Mouse (Mus musculus): Measurements from ENCODE around the gene Apip. TPM values are rescaled to one million over a fixed set of nuclear protein-coding genes. Genes with fewer than 3 reads are reported as not detected.
A peak's percentile ranks its signal among the peaks of the same experiment; 100 is the strongest.

Apip gene
- total and polyA plus RNA-seq, 2 experiments from 2014 or later = 29.5 to 35.2 TPM

GRCm38 (mm10) chr2:103085633-103086032, 12.2 kb downstream of the Apip start:
- H3K4me1 ChIP-seq (ENCODE audit: insufficient read depth, low read length) = no peaks in the 10 kb centered on the region
- H3K9ac ChIP-seq (replicated peaks; ENCODE audit: low read length, poor library complexity, severe bottlenecking) = no peak overlapping the region
- ATAC-seq (ENCODE audit: low FRiP score) (no peak), DNase-seq (ENCODE audit: low spot score) (no peak)
- H3K9me3 ChIP-seq (ENCODE audit: low read length) = no peaks in the 10 kb centered on the region
- WGBS = 57% methylated on average over 10 of the region's 10 CpGs
- H3K27ac ChIP-seq (ENCODE audit: low read depth, low read length) = no peak overlapping the region
- H3K27me3 ChIP-seq (ENCODE audit: insufficient read depth, low read length) = no peaks in the 10 kb centered on the region
- no peak overlapping the region for H3K4me2 ChIP-seq (ENCODE audit: low read depth, low read length, poor library complexity, severe bottlenecking)
- TF ChIP-seq CTCF (IDR thresholded peaks at IDR 0.05) = no peak
- no peaks in the 10 kb centered on the region for H3K36me3 ChIP-seq (ENCODE audit: insufficient read depth, low read length)
- H3K4me3 ChIP-seq (ENCODE audit: low read depth, low read length) = no peak overlapping the region

GRCm38 (mm10) chr2:103086432-103086831, 13.0 kb downstream of the Apip start:
- 13% methylated on average over 1 of the region's 1 CpGs for WGBS
- Histone ChIP-seq H3K4me3 (ENCODE audit: low read depth, low read length) (no peak overlapping the region), H3K4me1 (ENCODE audit: insufficient read depth, low read length) (no peaks in the 10 kb centered on the region), H3K4me2 (ENCODE audit: low read depth, low read length, poor library complexity, severe bottlenecking) (no peak overlapping the region), H3K27me3 (ENCODE audit: insufficient read depth, low read length) (no peaks in the 10 kb centered on the region), H3K9me3 (ENCODE audit: low read length) (no peaks in the 10 kb centered on the region), H3K9ac (replicated peaks; ENCODE audit: low read length, poor library complexity, severe bottlenecking) (no peak overlapping the region), H3K27ac (ENCODE audit: low read depth, low read length) (no peak overlapping the region), H3K36me3 (ENCODE audit: insufficient read depth, low read length) (no peaks in the 10 kb centered on the region)
- DNase-seq (ENCODE audit: low spot score) = peak; percentile 84
- ATAC-seq (ENCODE audit: low FRiP score) = no peak; the same call in 1 of the 2 replicates
- peak; percentile 92 for TF ChIP-seq CTCF (IDR thresholded peaks at IDR 0.05)

GRCm38 (mm10) chr2:103088099-103088498, 14.6 kb downstream of the Apip start:
- ATAC-seq (ENCODE audit: low FRiP score) (no peak), DNase-seq (ENCODE audit: low spot score) (no peak)
- TF ChIP-seq CTCF (IDR thresholded peaks at IDR 0.05) = peak; percentile 63
- Histone ChIP-seq H3K36me3 (ENCODE audit: insufficient read depth, low read length) (peaks cover 4% of the 10 kb centered on the region), H3K4me2 (ENCODE audit: low read depth, low read length, poor library complexity, severe bottlenecking) (no peak overlapping the region), H3K9me3 (ENCODE audit: low read length) (no peaks in the 10 kb centered on the region), H3K4me1 (ENCODE audit: insufficient read depth, low read length) (no peaks in the 10 kb centered on the region), H3K9ac (replicated peaks; ENCODE audit: low read length, poor library complexity, severe bottlenecking) (no peak overlapping the region), H3K27ac (ENCODE audit: low read depth, low read length) (no peak overlapping the region), H3K4me3 (ENCODE audit: low read depth, low read length) (no peak overlapping the region), H3K27me3 (ENCODE audit: insufficient read depth, low read length) (no peaks in the 10 kb centered on the region)
- whole genome bisulfite sequencing = 95% methylated on average over 4 of the region's 4 CpGs

GRCm38 (mm10) chr2:103089521-103089920, 16.0 kb downstream of the Apip start:
- Histone ChIP-seq H3K4me1 (ENCODE audit: insufficient read depth, low read length) (no peaks in the 10 kb centered on the region), H3K27ac (ENCODE audit: low read depth, low read length) (no peak overlapping the region), H3K4me2 (ENCODE audit: low read depth, low read length, poor library complexity, severe bottlenecking) (no peak overlapping the region), H3K9ac (replicated peaks; ENCODE audit: low read length, poor library complexity, severe bottlenecking) (no peak overlapping the region), H3K27me3 (ENCODE audit: insufficient read depth, low read length) (no peaks in the 10 kb centered on the region), H3K4me3 (ENCODE audit: low read depth, low read length) (no peak overlapping the region), H3K9me3 (ENCODE audit: low read length) (no peaks in the 10 kb centered on the region), H3K36me3 (ENCODE audit: insufficient read depth, low read length) (peaks cover 17% of the 10 kb centered on the region)
- no peak for TF ChIP-seq CTCF (IDR thresholded peaks at IDR 0.05)
- WGBS = 59% methylated on average over 6 of the region's 6 CpGs
- DNase-seq (ENCODE audit: low spot score) (no peak), ATAC-seq (ENCODE audit: low FRiP score) (no peak)

GRCm38 (mm10) chr2:103102595-103102994, 29.1 kb downstream of the Apip start:
- Histone ChIP-seq H3K4me1 (ENCODE audit: insufficient read depth, low read length) (no peaks in the 10 kb centered on the region), H3K9ac (replicated peaks; ENCODE audit: low read length, poor library complexity, severe bottlenecking) (no peak overlapping the region), H3K27ac (ENCODE audit: low read depth, low read length) (no peak overlapping the region), H3K36me3 (ENCODE audit: insufficient read depth, low read length) (no peaks in the 10 kb centered on the region), H3K9me3 (ENCODE audit: low read length) (no peaks in the 10 kb centered on the region), H3K4me3 (ENCODE audit: low read depth, low read length) (no peak overlapping the region), H3K4me2 (ENCODE audit: low read depth, low read length, poor library complexity, severe bottlenecking) (no peak overlapping the region), H3K27me3 (ENCODE audit: insufficient read depth, low read length) (no peaks in the 10 kb centered on the region)
- DNase-seq (ENCODE audit: low spot score) = no peak
- no peak for TF ChIP-seq CTCF (IDR thresholded peaks at IDR 0.05)
- ATAC-seq (ENCODE audit: low FRiP score) = no peak
- WGBS = 73% methylated on average over 5 of the region's 5 CpGs

GRCm38 (mm10) chr2:103106172-103106571, 32.7 kb downstream of the Apip start:
- 94% methylated on average over 2 of the region's 2 CpGs for WGBS
- DNase-seq (ENCODE audit: low spot score) = no peak
- Histone ChIP-seq H3K27me3 (ENCODE audit: insufficient read depth, low read length) (no peaks in the 10 kb centered on the region), H3K9me3 (ENCODE audit: low read length) (no peaks in the 10 kb centered on the region), H3K4me3 (ENCODE audit: low read depth, low read length) (no peak overlapping the region), H3K27ac (ENCODE audit: low read depth, low read length) (no peak overlapping the region), H3K4me1 (ENCODE audit: insufficient read depth, low read length) (no peaks in the 10 kb centered on the region), H3K36me3 (ENCODE audit: insufficient read depth, low read length) (no peaks in the 10 kb centered on the region), H3K9ac (replicated peaks; ENCODE audit: low read length, poor library complexity, severe bottlenecking) (no peak overlapping the region), H3K4me2 (ENCODE audit: low read depth, low read length, poor library complexity, severe bottlenecking) (no peak overlapping the region)
- TF ChIP-seq CTCF (IDR thresholded peaks at IDR 0.05) = no peak
- no peak for ATAC-seq (ENCODE audit: low FRiP score)
